Mouse (Mus musculus) T-cell, adult 2 months (primary cell): ENCODE data around the gene Elmo1.

ENCODE experiments used
- DNase-seq: peaks from one replicate; pipeline ENCODE4 v3.0.0; 2022; ENCODE audit warnings: low spot score

The Elmo1 gene

GRCm38 (mm10) chr13:20157059-20157458 is 66.7 kb downstream of the Elmo1 start:
- DNase-seq, result no peak

- DNase-seq, result no peak
These were observed 67.1 kb downstream of the Elmo1 start for GRCm38 (mm10) chr13:20157529-20157928.

GRCm38 (mm10) chr13:20163339-20163954 is 73.1 kb downstream of the Elmo1 start:
- no peak for DNase-seq

- no peak for DNase-seq
These were observed 74.4 kb downstream of the Elmo1 start for GRCm38 (mm10) chr13:20164837-20165236.

GRCm38 (mm10) chr13:20173987-20174654 is 83.7 kb downstream of the Elmo1 start:
- DNase-seq, result no peak

- DNase-seq, result no peak
These were observed 84.4 kb downstream of the Elmo1 start for GRCm38 (mm10) chr13:20174655-20175280.

GRCm38 (mm10) chr13:20180738-20181137 is 90.3 kb downstream of the Elmo1 start:
- no peak for DNase-seq

GRCm38 (mm10) chr13:20181321-20181720 is 90.9 kb downstream of the Elmo1 start:
- DNase-seq, result no peak

- DNase-seq, result no peak
These were observed 91.9 kb downstream of the Elmo1 start for GRCm38 (mm10) chr13:20182239-20182825.

- peak; percentile 76 for DNase-seq
These were observed 93.3 kb downstream of the Elmo1 start for GRCm38 (mm10) chr13:20183512-20184238.

- peak; percentile 42 for DNase-seq
These were observed 94.0 kb downstream of the Elmo1 start for GRCm38 (mm10) chr13:20184239-20185033.

- peak; percentile 91 for DNase-seq
These were observed 94.8 kb downstream of the Elmo1 start for GRCm38 (mm10) chr13:20185034-20185846.

GRCm38 (mm10) chr13:20185847-20186213 is 95.4 kb downstream of the Elmo1 start:
- DNase-seq, result no peak

- DNase-seq, result no peak
These were observed 97.3 kb downstream of the Elmo1 start for GRCm38 (mm10) chr13:20187647-20188046.

- no peak for DNase-seq
These were observed 101.7 kb downstream of the Elmo1 start for GRCm38 (mm10) chr13:20192009-20192584.

- no peak for DNase-seq
These were observed 110.2 kb downstream of the Elmo1 start for GRCm38 (mm10) chr13:20200582-20200981.

GRCm38 (mm10) chr13:20202617-20203016 is 112.2 kb downstream of the Elmo1 start:
- no peak for DNase-seq

- DNase-seq, result no peak
These were observed 113.8 kb downstream of the Elmo1 start for GRCm38 (mm10) chr13:20204165-20204564.

- no peak for DNase-seq
These were observed 114.8 kb downstream of the Elmo1 start for GRCm38 (mm10) chr13:20205007-20205745.

- DNase-seq, result no peak
These were observed 115.3 kb downstream of the Elmo1 start for GRCm38 (mm10) chr13:20205746-20206145.
